17 mouse cellular contexts compared by ENCODE assay signal in genomic region chr9:62518572-62518971, GRCm38 (mm10). TPM values are rescaled to one million over a fixed set of nuclear protein-coding genes. Genes with fewer than 3 reads are reported as not detected.
DNase-seq lines count a peak whose midpoint lies in the region; ATAC-seq and TF ChIP-seq lines count a peak whose summit lies in the region.
"Had no signal": no experiment of that assay in that cellular context is flagged by ENCODE, and none has a peak within 500 bp of the region (broad histone marks: within the 10 kb centered on the region; RNA-seq: fewer than 3 reads in every experiment).

No protein-coding gene starts in this region.

- DNase-seq in cerebellum, adult 2 months = no peak
- DNase-seq in R1 (ENCODE audit: low read depth, low spot score) = peak; percentile 59
- DNase-seq in gastrocnemius, postnatal 36 days = no peak
- no peak for DNase-seq in thymus, postnatal 25 days
- DNase-seq: adrenal gland, postnatal 10 days; heart, adult 11 months; kidney, postnatal 14 days; thymus, postnatal 36 days had no signal

- H3K27ac ChIP-seq in cerebellum, adult 2 months (ENCODE audit: insufficient read depth, low read length) = peak overlapping the region; percentile 36; the same call in 1 of the 2 replicates
- H3K27ac ChIP-seq in hindbrain, embryonic 12.5 days = peak overlapping the region; percentile 30; the same call in 1 of the 2 replicates
- 0 out of 2 replicates have a peak overlapping the region, but pooled peaks have one; percentile 9 for H3K27ac ChIP-seq in midbrain, embryonic 15.5 days
- H3K27ac ChIP-seq: heart, embryonic 15.5 days; liver, embryonic 15.5 days; macrophage; stomach, embryonic 15.5 days had no signal

- no peak for ATAC-seq in cerebellum, adult (ENCODE audit: insufficient number of reproducible peaks, low FRiP score, low TSS enrichment)
- ATAC-seq in hindbrain, embryonic 12.5 days (ENCODE audit: low FRiP score) = peak; percentile 39; the same call in 1 of the 2 replicates
- peak; percentile 50; the same call in 1 of the 2 replicates for ATAC-seq in midbrain, embryonic 15.5 days (replicated peaks)
- no peak for ATAC-seq in megakaryocyte-erythroid progenitor cell, adult 5-6 weeks (replicated peaks; ENCODE audit: low FRiP score, low TSS enrichment, poor library complexity, severe bottlenecking)

- H3K9ac ChIP-seq in hindbrain, embryonic 12.5 days = no peak overlapping the region
- H3K9ac ChIP-seq in midbrain, embryonic 15.5 days = no peak overlapping the region
- H3K9ac ChIP-seq: heart, embryonic 15.5 days; liver, embryonic 15.5 days; stomach, embryonic 15.5 days had no signal

- WGBS in cerebellum, adult 2 months = 21% methylated on average over 4 of the region's 4 CpGs
- WGBS in hindbrain, embryonic 12.5 days = 31% methylated on average over 4 of the region's 4 CpGs
- 18% methylated on average over 4 of the region's 4 CpGs for WGBS in midbrain, embryonic 15.5 days

- no peak for TF ChIP-seq POLR2A in cerebellum, adult 2 months (IDR thresholded peaks at IDR 0.05; ENCODE audit: borderline replicate concordance, insufficient read depth, low read length)

- TF ChIP-seq CTCF in cerebellum, adult 2 months (IDR thresholded peaks at IDR 0.05; ENCODE audit: borderline replicate concordance, insufficient read depth, low read depth, low read length) = no peak

- peaks cover 93% of the 10 kb centered on the region for H3K4me1 ChIP-seq in cerebellum, adult 2 months (ENCODE audit: control insufficient read depth, insufficient read depth, low read length)
- peaks cover 70% of the 10 kb centered on the region for H3K4me1 ChIP-seq in hindbrain, embryonic 12.5 days
- peaks cover 61% of the 10 kb centered on the region for H3K4me1 ChIP-seq in midbrain, embryonic 15.5 days

- H3K4me2 ChIP-seq in hindbrain, embryonic 12.5 days (replicated peaks) = no peak overlapping the region
- no peak overlapping the region for H3K4me2 ChIP-seq in midbrain, embryonic 15.5 days
- H3K4me2 ChIP-seq: heart, embryonic 15.5 days; liver, embryonic 15.5 days; stomach, embryonic 15.5 days had no signal

- H3K36me3 ChIP-seq in hindbrain, embryonic 12.5 days = no peaks in the 10 kb centered on the region
- no peaks in the 10 kb centered on the region for H3K36me3 ChIP-seq in midbrain, embryonic 15.5 days (replicated peaks)
- H3K36me3 ChIP-seq: heart, embryonic 15.5 days; liver, embryonic 15.5 days; stomach, embryonic 15.5 days had no signal

- H3K27me3 ChIP-seq in cerebellum, adult 2 months (ENCODE audit: control insufficient read depth, insufficient read depth, low read length) = no peaks in the 10 kb centered on the region
- no peaks in the 10 kb centered on the region for H3K27me3 ChIP-seq in hindbrain, embryonic 12.5 days
- no peaks in the 10 kb centered on the region for H3K27me3 ChIP-seq in midbrain, embryonic 15.5 days (replicated peaks)
- H3K27me3 ChIP-seq: heart, embryonic 15.5 days; stomach, embryonic 15.5 days had no signal

- H3K4me3 ChIP-seq in cerebellum, adult 2 months (replicated peaks; ENCODE audit: insufficient read depth, low read depth, low read length) = no peak overlapping the region
- no peak overlapping the region for H3K4me3 ChIP-seq in hindbrain, embryonic 12.5 days
- H3K4me3 ChIP-seq in midbrain, embryonic 15.5 days = no peak overlapping the region
- H3K4me3 ChIP-seq: heart, embryonic 15.5 days; liver, embryonic 15.5 days; myocyte; stomach, embryonic 15.5 days had no signal

- intact Hi-C loops in gastrocnemius, postnatal 36 days (cut with DNase I) = no loop called here

- H3K9me3 ChIP-seq in hindbrain, embryonic 12.5 days (replicated peaks) = no peaks in the 10 kb centered on the region
- no peaks in the 10 kb centered on the region for H3K9me3 ChIP-seq in midbrain, embryonic 15.5 days
- H3K9me3 ChIP-seq: heart, embryonic 15.5 days; liver, embryonic 15.5 days; stomach, embryonic 15.5 days had no signal

RNA-seq across cellular contexts. Expression of gene Coro2b, which starts 18.3 kb away (rescaled TPM):
- 210 and 244 TPM in 2 replicates for polyA plus RNA-seq in cerebellum, adult 2 months (2012; rRNA removed)
- polyA plus RNA-seq in hindbrain, embryonic 12.5 days (2016; fragmentation: Nextera tagmentation; extraction: Ambion mirVana) = 34.2 and 36.9 TPM in 2 replicates
- polyA plus RNA-seq in midbrain, embryonic 15.5 days (2015; fragmentation: Nextera tagmentation; extraction: Ambion mirVana) = 34.7 and 35.1 TPM in 2 replicates
- 1.2 TPM in 1 of 2 replicates, not detected in the other for total RNA-seq in megakaryocyte-erythroid progenitor cell, adult 5-6 weeks (2014; fragmentation: Nextera tagmentation)
- total RNA-seq in megakaryocyte-erythroid progenitor cell, adult 5-6 weeks (2017) = not detected in 2 replicates
- 1 to 10 TPM; 5.5 to 6.8 TPM for total RNA-seq in gastrocnemius, postnatal 36 days (2021)

Comparison
In these comparisons a context has a peak if more than half of its experiments do, and no peak if none do; other contexts are left out.
1. ATAC-seq: peak in hindbrain, embryonic 12.5 days (single experiment) and midbrain, embryonic 15.5 days (single experiment); none in cerebellum, adult (single experiment) and megakaryocyte-erythroid progenitor cell, adult 5-6 weeks (single experiment).
2. Peak in every context shown above with its lines, with median percentiles within 50 percentile points of each other: H3K27ac ChIP-seq.